Mouse (Mus musculus) thymus, adult 2 months (tissue): ENCODE data around the gene Ap2m1.

Source experiments
- CTCF ChIP-seq: fragments of 200-500 bp; IDR thresholded peaks from 2 replicates; pipeline ENCODE4 v1.5.1; 2012; ENCODE audit warnings: mild to moderate bottlenecking, control low read depth, low read length, moderate library complexity, borderline replicate concordance; ENCODE audit not compliant: control insufficient read depth, poor library complexity, insufficient read depth; ENCODE audit errors: extremely low read depth
- POLR2A ChIP-seq: fragments of 200-500 bp; IDR thresholded peaks from 2 replicates; pipeline ENCODE4 v1.6.1; 2012; ENCODE audit warnings: mild to moderate bottlenecking, low read length, control low read depth, moderate library complexity; ENCODE audit not compliant: control insufficient read depth, poor library complexity, insufficient read depth; ENCODE audit errors: extremely low read depth

- TF ChIP-seq CTCF (no peak), POLR2A (no peak)
Measured at GRCm38 (mm10) chr16:20565075-20565474, 29.8 kb downstream of the Ap2m1 start.
